Mouse (Mus musculus) small intestine, adult 2 months (tissue): ENCODE measurements at regions not wholly inside any gene's neighbourhood (a gene's known extent, or its start where the extent isn't known, plus 50 kb on each side); places are given as distances from the start of the nearest gene placed in this dataset.

Source experiments
- CTCF ChIP-seq: fragments of 200-500 bp; IDR thresholded peaks from 2 replicates; pipeline ENCODE4 v1.5.1; 2012; ENCODE audit warnings: low read depth, mild to moderate bottlenecking, control low read depth, inconsistent platforms, low read length, moderate library complexity, mixed read lengths; ENCODE audit not compliant: insufficient replicate concordance, insufficient read length; ENCODE audit errors: extremely low read depth
- POLR2A ChIP-seq: fragments of 200-500 bp; IDR thresholded peaks from 2 replicates; pipeline ENCODE4 v1.6.1; 2012; ENCODE audit warnings: low read depth, mild to moderate bottlenecking, control low read depth, inconsistent platforms, low read length, moderate library complexity

- TF ChIP-seq CTCF (no peak), POLR2A (no peak)
These were observed 71.5 kb upstream of the Tnfaip3 start for GRCm38 (mm10) chr10:19086995-19087394.
